ENCODE assay signal across 19 mouse cellular contexts in genomic region chr2:29748499-29748898, GRCm38 (mm10). TPM values are rescaled to one million over a fixed set of nuclear protein-coding genes. Genes with fewer than 3 reads are reported as not detected.
"Had no signal": no experiment of that assay in that cellular context is flagged by ENCODE, and none has a peak within 500 bp of the region (broad histone marks: within the 10 kb centered on the region; RNA-seq: fewer than 3 reads in every experiment).

No protein-coding gene starts in this region.

- H3K4me3 ChIP-seq: liver, embryonic 15.5 days; lung, embryonic 15.5 days; megakaryocyte, embryonic 14.5 days; midbrain, embryonic 12.5 days; midbrain, embryonic 15.5 days; neural tube, embryonic 12.5 days had no signal

- H3K27ac ChIP-seq: liver, embryonic 15.5 days; lung, embryonic 15.5 days; macrophage; midbrain, embryonic 12.5 days; midbrain, embryonic 15.5 days; neural tube, embryonic 12.5 days had no signal

- DNase-seq: liver, postnatal 0 days; lung, adult 2 months; lung, postnatal 14 days; right cerebral cortex, adult 18-20 months; right cerebral cortex, postnatal 25 days; right cerebral cortex, postnatal 4 days; spleen, adult 18-20 months; thymus, adult 18-20 months had no signal

- H3K36me3 ChIP-seq: liver, embryonic 15.5 days; lung, embryonic 15.5 days; midbrain, embryonic 12.5 days; midbrain, embryonic 15.5 days; neural tube, embryonic 12.5 days had no signal

- H3K4me1 ChIP-seq: liver, embryonic 15.5 days had no signal

- H3K9ac ChIP-seq: liver, embryonic 15.5 days; liver, postnatal 0 days; lung, embryonic 15.5 days; midbrain, embryonic 12.5 days; midbrain, embryonic 15.5 days; neural tube, embryonic 12.5 days had no signal

- H3K9me3 ChIP-seq: liver, embryonic 15.5 days; lung, embryonic 15.5 days; midbrain, embryonic 12.5 days; midbrain, embryonic 15.5 days; neural tube, embryonic 12.5 days had no signal

RNA-seq across cellular contexts. Expression of gene Gm13420, which starts 3.0 kb away (rescaled TPM):
- total RNA-seq: megakaryocyte progenitor cell, adult 5-6 weeks; monocyte, adult 5-6 weeks; neutrophil, adult 5-6 weeks had no signal

RNA-seq across cellular contexts. Expression of gene Gm13547, which starts 10.6 kb away (rescaled TPM):
- total RNA-seq: megakaryocyte progenitor cell, adult 5-6 weeks; midbrain, postnatal 0 days; monocyte, adult 5-6 weeks had no signal

RNA-seq across cellular contexts. Expression of gene Coq4, which starts 38.8 kb away (rescaled TPM):
- total RNA-seq: monocyte, adult 5-6 weeks had no signal
